Mouse (Mus musculus) gastrocnemius, postnatal 10 days (tissue): Measurements from ENCODE around the gene Thumpd2. TPM values are rescaled to one million over a fixed set of nuclear protein-coding genes. Genes with fewer than 3 reads are reported as not detected.
A peak's percentile ranks its signal among the peaks of the same experiment; 100 is the strongest.

Experiments used
- DNase-seq: peaks from one replicate; pipeline ENCODE4 v3.0.0; 2021; ENCODE audit warnings: mixed read lengths
- long read RNA-seq, 2 experiments: library from polyadenylated mRNA; stranded (forward); transcript quantifications; one replicate each; pipeline ENCODE4 v2.0.0; 2021
- total RNA-seq, 2 experiments: library from RNA; stranded (reverse); gene quantifications; 2 replicates each; pipeline ENCODE4 v1.2.3; 2021

The Thumpd2 gene
- total RNA-seq, result 1 to 10 TPM; 4.5 to 4.8 TPM
- long read RNA-seq, experiment 1, transcript Thumpd2-201 (10 exons, 1,833 nt), result major isoform, 5 of 11 reads
- long read RNA-seq, experiment 1, partial matches to known transcripts, result 0 of 11 reads
- long read RNA-seq, experiment 1, other reads (novel, unspliced or antisense), result 6 of 11 reads
- long read RNA-seq, experiment 2, transcript Thumpd2-201 (10 exons, 1,833 nt), result major isoform, 7 of 10 reads
- long read RNA-seq, experiment 2, partial matches to known transcripts, result 0 of 10 reads
- long read RNA-seq, experiment 2, other reads (novel, unspliced or antisense), result 3 of 10 reads

- DNase-seq, result peak; percentile 94
These were observed at the start of gene Thumpd2 for GRCm38 (mm10) chr17:81064979-81065311. Thumpd2 (minus strand) TSS chr17:81065082.

GRCm38 (mm10) chr17:81104237-81104636, 39.4 kb upstream of the Thumpd2 start:
- DNase-seq, result no peak

GRCm38 (mm10) chr17:81102866-81103265, 38.0 kb upstream of the Thumpd2 start:
- no peak for DNase-seq

- no peak for DNase-seq
These were observed 33.6 kb upstream of the Thumpd2 start for GRCm38 (mm10) chr17:81098444-81098843.

- DNase-seq, result no peak
These were observed 31.6 kb upstream of the Thumpd2 start for GRCm38 (mm10) chr17:81096490-81096889.

GRCm38 (mm10) chr17:81092794-81093193, 27.9 kb upstream of the Thumpd2 start:
- no peak for DNase-seq

GRCm38 (mm10) chr17:81088866-81089265, 24.0 kb upstream of the Thumpd2 start:
- DNase-seq, result no peak

- no peak for DNase-seq
These were observed 22.9 kb upstream of the Thumpd2 start for GRCm38 (mm10) chr17:81087735-81088134.

GRCm38 (mm10) chr17:81064279-81064978, 453 bp downstream of the Thumpd2 start:
- no peak for DNase-seq

- no peak for DNase-seq
These were observed 1.5 kb downstream of the Thumpd2 start for GRCm38 (mm10) chr17:81063346-81063745.

- DNase-seq, result no peak
These were observed 2.5 kb downstream of the Thumpd2 start for GRCm38 (mm10) chr17:81062349-81062871.

GRCm38 (mm10) chr17:81056796-81057381, 8.0 kb downstream of the Thumpd2 start:
- DNase-seq, result no peak

GRCm38 (mm10) chr17:81056035-81056434, 8.8 kb downstream of the Thumpd2 start:
- DNase-seq, result no peak

GRCm38 (mm10) chr17:81055522-81055921, 9.4 kb downstream of the Thumpd2 start:
- DNase-seq, result no peak

GRCm38 (mm10) chr17:81053274-81053673, 11.6 kb downstream of the Thumpd2 start:
- DNase-seq, result no peak

- DNase-seq, result no peak
These were observed 16.8 kb downstream of the Thumpd2 start for GRCm38 (mm10) chr17:81047930-81048564.

GRCm38 (mm10) chr17:81045525-81046150, 19.2 kb downstream of the Thumpd2 start:
- DNase-seq, result peak; percentile 37

GRCm38 (mm10) chr17:81045115-81045514, 19.8 kb downstream of the Thumpd2 start:
- no peak for DNase-seq

- DNase-seq, result no peak
These were observed 20.5 kb downstream of the Thumpd2 start for GRCm38 (mm10) chr17:81044356-81044755.

- no peak for DNase-seq
These were observed 23.2 kb downstream of the Thumpd2 start for GRCm38 (mm10) chr17:81041662-81042061.

GRCm38 (mm10) chr17:81038707-81039408, 26.0 kb downstream of the Thumpd2 start:
- no peak for DNase-seq

- no peak for DNase-seq
These were observed 29.5 kb downstream of the Thumpd2 start for GRCm38 (mm10) chr17:81035354-81035753.
